Mouse (Mus musculus): ENCODE measurements around the gene Smad3. TPM values are rescaled to one million over a fixed set of nuclear protein-coding genes. Genes with fewer than 3 reads are reported as not detected.

Gene Smad3
- polyA plus RNA-seq (2012; rRNA removed; ENCODE audit: low replicate concordance) = 13.7 and 20.6 TPM in 2 replicates

DNA sequence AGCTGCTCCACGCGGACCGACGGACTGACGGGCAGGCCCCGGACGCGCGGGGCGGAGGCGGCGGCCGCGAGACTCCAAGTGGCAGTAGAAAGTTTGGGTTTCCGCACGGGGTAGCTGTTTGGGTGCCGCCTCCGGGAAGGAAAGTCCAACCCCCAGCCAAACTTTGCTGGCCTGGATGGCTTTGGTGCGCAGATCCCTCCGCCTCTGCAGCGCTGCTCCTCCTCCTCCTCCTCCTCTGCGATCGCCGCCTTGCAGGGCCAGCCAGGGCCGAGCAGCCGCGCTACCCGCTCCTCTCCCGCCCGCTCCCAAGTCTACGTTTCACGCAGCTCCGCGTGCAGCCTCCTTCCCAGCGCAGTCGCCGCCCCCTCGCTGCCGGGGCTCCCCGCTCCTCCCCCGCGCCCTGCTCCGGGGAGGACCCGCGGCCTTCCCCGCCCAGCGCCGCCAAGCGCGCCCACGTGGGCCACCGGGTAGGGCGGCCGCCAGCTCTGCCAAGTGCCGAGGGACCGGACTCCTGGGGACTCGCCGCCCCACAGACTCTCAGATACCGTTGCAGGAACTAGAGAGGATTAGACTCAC, at the start of gene Smad3:
Gene Smad3 (minus strand): TSS at position 130 of the 576 bp plus-strand sequence.

DNA sequence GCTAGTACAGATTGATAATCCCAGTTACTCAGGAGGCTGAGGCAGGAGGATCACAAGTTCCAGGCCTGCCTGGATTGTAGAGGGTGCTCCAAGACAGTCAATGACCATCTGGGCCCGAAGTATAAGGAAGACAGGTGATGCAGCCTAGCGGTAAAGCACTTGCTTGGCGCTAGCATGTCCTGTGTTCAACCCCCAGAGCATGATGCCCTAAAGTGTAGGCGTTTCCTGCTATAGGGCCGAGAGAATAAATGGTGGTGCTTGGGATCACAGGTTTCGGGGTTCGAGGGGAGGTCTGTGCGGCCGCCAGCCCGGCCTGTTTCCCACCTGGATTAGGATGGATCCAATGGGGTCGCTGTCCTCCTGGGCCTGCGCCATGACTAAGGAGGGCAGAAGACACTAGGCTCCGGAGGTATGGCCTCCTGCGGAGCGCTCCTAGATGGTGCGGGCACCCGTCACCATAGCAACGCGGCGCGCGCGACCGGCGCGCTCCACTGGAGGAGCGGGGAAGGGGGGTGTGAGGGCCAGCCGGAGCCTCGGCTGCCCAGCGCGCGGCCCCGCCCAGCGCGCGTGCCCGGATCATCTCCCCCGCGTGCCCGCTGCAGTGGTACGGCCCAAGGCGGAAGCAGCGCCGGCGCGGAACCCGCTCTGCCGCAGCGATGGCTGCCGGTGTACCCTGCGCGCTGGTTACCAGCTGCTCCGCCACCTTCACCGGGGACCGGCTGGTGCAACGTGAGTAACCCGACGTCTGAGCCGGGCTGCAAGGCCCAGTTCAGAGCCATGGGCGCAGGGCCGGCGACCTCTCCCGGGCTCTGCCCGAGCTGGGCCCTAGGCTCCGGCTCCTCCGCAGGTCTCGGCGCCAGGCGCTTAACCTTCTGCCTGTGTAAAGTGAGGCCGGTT, 155.5 kb downstream of the Smad3 start, which contains the start of the genes Iqch and Aagab:
Gene Iqch (minus strand): TSS at position 451 of the 897 bp plus-strand sequence.
Gene Aagab (plus strand): TSS at position 618 of the 897 bp plus-strand sequence.

Other genes starting within 250 kb of the Smad3 start
- not detected in 2 replicates for gene Iqch, start 155.5 kb downstream of the Smad3 start, polyA plus RNA-seq (2012; rRNA removed; ENCODE audit: low replicate concordance)
- gene Aagab, start 155.3 kb downstream of the Smad3 start, polyA plus RNA-seq (2012; rRNA removed; ENCODE audit: low replicate concordance) = 8.8 and 11.6 TPM in 2 replicates

Measured in duodenum, adult 2 months (tissue).